Mouse (Mus musculus) cortical plate, adult 2 months (tissue): Measurements from ENCODE around the gene Mymx.

ENCODE experiments used
- CTCF ChIP-seq: fragments of 200-500 bp; IDR thresholded peaks from 2 replicates; pipeline ENCODE4 v1.5.1; 2011; ENCODE audit warnings: mild to moderate bottlenecking, control low read depth, low read length; ENCODE audit not compliant: insufficient read depth; ENCODE audit errors: extremely low read depth
- POLR2A ChIP-seq: fragments of 200-500 bp; IDR thresholded peaks from 2 replicates; pipeline ENCODE4 v1.6.1; 2011; ENCODE audit warnings: mild to moderate bottlenecking, low read length, control low read depth; ENCODE audit not compliant: insufficient read depth; ENCODE audit errors: extremely low read depth

DNA sequence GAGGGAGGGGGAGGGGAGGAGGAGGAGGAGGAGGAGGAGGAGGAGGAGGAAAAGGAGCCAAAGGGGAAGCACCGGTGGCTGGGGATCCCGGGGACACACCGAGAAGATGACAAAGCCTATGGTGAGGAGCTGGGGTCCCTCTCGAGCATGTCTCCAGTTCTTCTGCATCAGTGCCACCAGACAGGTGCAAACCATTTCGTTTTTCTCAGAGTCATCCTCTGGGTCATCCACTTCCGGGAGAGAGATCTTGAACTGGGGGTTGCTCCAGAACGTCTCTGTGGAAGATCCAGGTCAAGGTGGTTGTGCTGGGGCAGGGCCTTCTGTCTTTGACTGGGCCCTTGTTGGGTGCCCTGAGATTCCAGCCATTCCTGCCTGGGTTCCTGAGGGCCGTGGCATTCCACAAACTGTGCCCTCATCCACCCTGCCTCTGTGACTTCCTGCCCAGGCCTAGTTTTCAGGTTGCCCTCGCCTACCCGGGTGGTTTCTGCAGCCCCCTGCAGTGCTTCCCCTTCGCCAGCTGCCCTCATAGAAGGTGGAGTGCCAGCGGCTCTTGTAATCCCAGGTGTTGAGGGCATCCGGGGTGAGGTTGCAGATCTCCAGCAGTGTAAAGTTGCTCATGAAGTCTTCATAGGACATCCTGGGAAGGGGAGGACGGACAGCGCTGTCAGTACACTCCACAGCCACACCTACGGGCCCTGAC, 36.8 kb upstream of the Mymx start:
- no peak for TF ChIP-seq CTCF
- TF ChIP-seq POLR2A: no peak
